Mouse (Mus musculus) cerebellum, adult (tissue): ENCODE results near the gene Ear14.
"Not testable (repeated sequence)": the region's sequence is repeated elsewhere in the genome, so short reads cannot be mapped to it uniquely, and the experiment has no call there.

Experiments used
- ATAC-seq: cut with Nextera tagmentation; 2 replicates; pipeline ENCODE4 v1.9.2; 2017; ENCODE audit warnings: mild to moderate bottlenecking, moderate library complexity, mixed read lengths; ENCODE audit not compliant: insufficient number of reproducible peaks, low FRiP score, low TSS enrichment

The Ear14 gene

GRCm38 (mm10) chr14:51250348-51250747, 47.2 kb downstream of the Ear14 start:
- no peak for ATAC-seq

- not testable (repeated sequence) for ATAC-seq
Observed at GRCm38 (mm10) chr14:51252206-51252605, 49.0 kb downstream of the Ear14 start.

DNA sequence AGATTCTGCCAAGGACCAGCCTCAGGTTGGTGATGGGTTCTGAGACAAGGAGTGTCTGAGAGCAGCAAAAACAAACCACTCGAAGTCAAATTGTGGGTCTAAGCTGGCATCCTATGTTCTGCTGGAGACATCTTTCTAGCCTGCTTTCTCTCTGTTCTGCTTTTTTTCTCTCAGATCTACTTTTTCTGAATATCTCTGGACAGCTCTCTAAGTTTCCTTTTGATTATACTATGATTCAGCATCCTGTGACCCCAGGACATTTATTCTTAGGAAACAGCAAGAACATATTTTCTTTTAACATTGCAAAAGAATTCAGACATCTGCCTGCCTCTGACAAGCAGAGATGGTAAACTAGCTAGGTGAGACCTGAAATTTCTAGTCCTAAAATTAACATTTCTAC, 50.4 kb downstream of the Ear14 start:
- ATAC-seq: no peak
